Mouse (Mus musculus): ENCODE results near the gene Ntpcr. TPM values are rescaled to one million over a fixed set of nuclear protein-coding genes. Genes with fewer than 3 reads are reported as not detected.

The Ntpcr gene
- total and polyA plus RNA-seq, 3 experiments, result 15.1 to 25.0 (median 24.0) TPM

DNA sequence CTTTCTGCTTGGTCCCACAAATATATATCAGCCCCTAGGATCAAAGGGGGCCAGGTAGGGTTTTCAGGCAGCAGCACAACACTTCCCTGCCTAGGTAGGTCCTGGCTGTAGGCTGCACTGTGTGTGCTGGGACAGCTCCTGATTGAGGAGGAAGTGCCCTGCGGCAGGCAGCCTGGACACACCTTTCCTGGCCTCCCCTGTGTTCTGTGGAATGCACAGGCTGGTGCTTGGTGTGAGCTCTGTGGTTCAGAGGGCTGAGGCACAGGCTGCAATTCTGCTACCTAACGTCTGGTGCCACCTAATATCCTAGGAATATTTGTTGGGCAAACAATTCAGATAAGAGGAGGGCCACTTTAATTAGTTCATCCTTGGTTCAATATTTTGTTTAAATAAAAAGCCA lies 12.1 kb downstream of the Ntpcr start:
- dilution Hi-C loops (cut with MboI; ENCODE audit: extremely low pct_ligation_motif_present, extremely low pct_unique_long_range_greater_than_20kb, low sequenced_read_pairs) (no loop called here), in situ Hi-C loops (cut with MboI; ENCODE audit: low pct_ligation_motif_present, low pct_unique_long_range_greater_than_20kb, low sequenced_read_pairs) (no loop called here)
- peaks cover 13 to 75% of the 10 kb centered on the region in 2 experiments for H3K36me3 ChIP-seq (replicated peaks in 1 of 2; ENCODE audit: control insufficient read depth in 1 of 2, insufficient read depth in 1 of 2, low read length in 1 of 2)
- DNase-seq (ENCODE audit: extremely low read depth), result no peak
- no peak overlapping the region for H3K4me2 ChIP-seq (ENCODE audit: insufficient read depth, low read depth, poor library complexity, severe bottlenecking)
- no peak overlapping the region for H3K9ac ChIP-seq (ENCODE audit: insufficient read depth, low read depth)
- no peaks in the 10 kb centered on the region for H3K9me3 ChIP-seq (replicated peaks; ENCODE audit: low read length)
- H3K4me1 ChIP-seq (ENCODE audit: control insufficient read depth in 1 of 2, insufficient read depth in 2 of 2), result peaks cover 20 to 21% of the 10 kb centered on the region in 2 experiments
- no peak overlapping the region for H3K27ac ChIP-seq (ENCODE audit: insufficient read depth, low read depth)
- no peaks in the 10 kb centered on the region for H3K79me2 ChIP-seq (replicated peaks; ENCODE audit: control insufficient read depth, extremely low read depth, insufficient read depth, poor library complexity, severe bottlenecking)
- H3K4me3 ChIP-seq (replicated peaks in 1 of 3; ENCODE audit: low read depth in 2 of 3, low read length in 2 of 3, poor library complexity in 1 of 3), result no peak overlapping the region
- H3K27me3 ChIP-seq (replicated peaks), result no peaks in the 10 kb centered on the region
- TF ChIP-seq MXI1 (IDR thresholded peaks at IDR 0.05; ENCODE audit: low read depth, low read length), result no peak
- no peak for TF ChIP-seq POLR2AphosphoS2 (IDR thresholded peaks at IDR 0.05; ENCODE audit: low read depth, low read length)
- TF ChIP-seq PAX5 (IDR thresholded peaks at IDR 0.05; ENCODE audit: low read length), result no peak
- no peak for TF ChIP-seq ZKSCAN1 (IDR thresholded peaks at IDR 0.05; ENCODE audit: borderline replicate concordance, low read depth, low read length)
- TF ChIP-seq HCFC1 (IDR thresholded peaks at IDR 0.05; ENCODE audit: low read depth, low read length), result no peak

DNA sequence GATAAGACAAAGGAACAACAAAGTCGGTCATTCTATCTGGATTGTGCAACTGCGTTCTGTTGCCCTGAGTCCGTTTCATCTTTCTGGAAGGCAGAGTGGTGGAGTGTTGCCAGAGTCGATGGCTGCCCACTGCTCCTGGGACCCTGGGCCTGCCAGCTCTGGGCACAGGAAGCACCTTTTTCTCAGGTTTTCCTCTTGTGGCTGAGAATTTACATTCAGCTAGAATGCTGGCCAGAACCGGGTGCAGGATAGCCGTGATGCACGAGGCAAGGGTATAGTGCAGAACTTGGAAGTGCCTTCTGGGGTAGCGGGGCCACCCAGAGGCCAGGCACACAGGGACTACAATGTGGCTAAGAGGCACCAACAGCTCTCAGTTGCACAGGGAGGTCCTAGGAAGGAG lies 12.6 kb downstream of the Ntpcr start:
- Histone ChIP-seq H3K9ac (ENCODE audit: insufficient read depth, low read depth) (no peak overlapping the region), H3K27me3 (replicated peaks) (no peaks in the 10 kb centered on the region), H3K4me3 (replicated peaks in 1 of 3; ENCODE audit: low read depth in 2 of 3, low read length in 2 of 3, poor library complexity in 1 of 3) (no peak overlapping the region), H3K4me2 (ENCODE audit: insufficient read depth, low read depth, poor library complexity, severe bottlenecking) (no peak overlapping the region), H3K9me3 (replicated peaks; ENCODE audit: low read length) (no peaks in the 10 kb centered on the region), H3K79me2 (replicated peaks; ENCODE audit: control insufficient read depth, extremely low read depth, insufficient read depth, poor library complexity, severe bottlenecking) (no peaks in the 10 kb centered on the region), H3K36me3 (replicated peaks in 1 of 2; ENCODE audit: control insufficient read depth in 1 of 2, insufficient read depth in 1 of 2, low read length in 1 of 2) (peaks cover 11 to 75% of the 10 kb centered on the region in 2 experiments), H3K27ac (ENCODE audit: insufficient read depth, low read depth) (no peak overlapping the region), H3K4me1 (ENCODE audit: control insufficient read depth in 1 of 2, insufficient read depth in 2 of 2) (peaks cover 20% of the 10 kb centered on the region in 2 experiments)
- no peak for DNase-seq (ENCODE audit: extremely low read depth)
- TF ChIP-seq MAFK (IDR thresholded peaks at IDR 0.05; ENCODE audit: insufficient replicate concordance, low read length) (no peak), MEF2A (IDR thresholded peaks at IDR 0.05; ENCODE audit: borderline replicate concordance, low read depth, low read length) (no peak), TCF12 (IDR thresholded peaks at IDR 0.05; ENCODE audit: low read depth, low read length) (no peak), KAT2A (IDR thresholded peaks at IDR 0.05; ENCODE audit: insufficient replicate concordance, low read length) (no peak), SMC3 (IDR thresholded peaks at IDR 0.05; ENCODE audit: low read depth, low read length) (no peak), ZC3H11A (IDR thresholded peaks at IDR 0.05; ENCODE audit: low read depth, low read length) (no peak), SIN3A (IDR thresholded peaks at IDR 0.05; ENCODE audit: low read length) (no peak), ZKSCAN1 (IDR thresholded peaks at IDR 0.05; ENCODE audit: borderline replicate concordance, low read depth, low read length) (no peak), NELFE (IDR thresholded peaks at IDR 0.05; ENCODE audit: low read depth, low read length) (no peak), EP300 (IDR thresholded peaks at IDR 0.05; ENCODE audit: low read length) (no peak), USF2 (conservative IDR thresholded peaks at IDR 0.05; ENCODE audit: low read depth, low read length) (no peak), CTCF (conservative IDR thresholded peaks at IDR 0.05 in 1 of 2, IDR thresholded peaks at IDR 0.05 in 1 of 2; ENCODE audit: low read depth in 2 of 2, low read length in 2 of 2) (no peak; a peak in 1 of 4 replicates), PAX5 (IDR thresholded peaks at IDR 0.05; ENCODE audit: low read length) (no peak), CHD1 (IDR thresholded peaks at IDR 0.05; ENCODE audit: low read depth, low read length) (no peak), UBTF (IDR thresholded peaks at IDR 0.05; ENCODE audit: low read depth, low read length) (no peak), NRF1 (IDR thresholded peaks at IDR 0.05; ENCODE audit: low read depth, low read length) (no peak), E2F4 (IDR thresholded peaks at IDR 0.05; ENCODE audit: insufficient replicate concordance, low read depth, low read length) (no peak), USF1 (IDR thresholded peaks at IDR 0.05; ENCODE audit: low read depth, low read length) (no peak), GABPA (IDR thresholded peaks at IDR 0.05; ENCODE audit: insufficient replicate concordance, low read depth, low read length) (no peak), IRF4 (IDR thresholded peaks at IDR 0.05; ENCODE audit: low read depth, low read length) (no peak)
- dilution Hi-C loops (cut with MboI; ENCODE audit: extremely low pct_ligation_motif_present, extremely low pct_unique_long_range_greater_than_20kb, low sequenced_read_pairs) (no loop called here), in situ Hi-C loops (cut with MboI; ENCODE audit: low pct_ligation_motif_present, low pct_unique_long_range_greater_than_20kb, low sequenced_read_pairs) (no loop called here)

Data from CH12.LX (cell line).